Mouse (Mus musculus) left cerebral cortex, adult 2 months (tissue): ENCODE results near the gene Senp6. TPM values are rescaled to one million over a fixed set of nuclear protein-coding genes. Genes with fewer than 3 reads are reported as not detected.

ENCODE experiments used
- DNase-seq, 2 experiments: peaks; one replicate each; pipeline ENCODE4 v3.0.0; 2021 to 2022; ENCODE audit warnings: low spot score in 2 of 2, mixed read lengths in 1 of 2; ENCODE audit errors: extremely low spot score in 1 of 2
- H3K27ac ChIP-seq: fragments of 200-600 bp; 2 replicates; pipeline ENCODE4 v1.8.1; 2022
- H3K4me3 ChIP-seq: fragments of 200-600 bp; 2 replicates; pipeline ENCODE4 v1.8.1; 2022
- CTCF ChIP-seq: fragments of 200-600 bp; IDR thresholded peaks from 2 replicates; pipeline ENCODE4 v1.8.1; 2022; ENCODE audit warnings: antibody characterized with exemption, mild to moderate bottlenecking, moderate library complexity
- intact Hi-C: fragments of 180-260 bp; cut with DNase I; formaldehyde crosslinking; loops from one replicate; pipeline ENCODE4 v1.15.1; 2025
- total RNA-seq, 2 experiments: library from RNA; stranded (reverse); gene quantifications; 2 replicates each; pipeline ENCODE4 v1.2.3; 2021

Gene Senp6
- total RNA-seq, 2 experiments from 2014 or later: 96.1 to 104 TPM

DNA sequence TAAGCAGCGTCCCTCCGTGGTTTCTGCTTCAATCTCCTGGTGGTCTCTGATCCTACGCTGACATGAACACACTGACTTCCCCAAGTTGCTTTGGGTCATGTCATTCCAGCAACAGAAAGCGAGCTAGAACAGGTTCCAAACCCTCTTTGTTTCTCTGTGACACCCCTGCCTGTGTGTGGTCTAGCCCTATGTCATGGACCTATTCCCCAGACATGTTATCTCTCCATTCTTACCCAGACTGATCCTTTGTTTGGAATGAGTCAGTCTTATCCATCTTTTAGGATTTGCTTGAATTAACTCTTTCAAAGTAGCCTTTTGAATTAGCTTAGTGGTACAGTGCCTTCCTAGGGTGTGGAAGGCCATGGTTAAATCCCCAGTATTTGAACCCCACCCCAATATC lies 113.0 kb downstream of the Senp6 start:
- no peak for DNase-seq
- no peak overlapping the region for H3K27ac ChIP-seq
- no peak overlapping the region for H3K4me3 ChIP-seq
- TF ChIP-seq CTCF: no peak
- intact Hi-C loops: no loop called here

DNA sequence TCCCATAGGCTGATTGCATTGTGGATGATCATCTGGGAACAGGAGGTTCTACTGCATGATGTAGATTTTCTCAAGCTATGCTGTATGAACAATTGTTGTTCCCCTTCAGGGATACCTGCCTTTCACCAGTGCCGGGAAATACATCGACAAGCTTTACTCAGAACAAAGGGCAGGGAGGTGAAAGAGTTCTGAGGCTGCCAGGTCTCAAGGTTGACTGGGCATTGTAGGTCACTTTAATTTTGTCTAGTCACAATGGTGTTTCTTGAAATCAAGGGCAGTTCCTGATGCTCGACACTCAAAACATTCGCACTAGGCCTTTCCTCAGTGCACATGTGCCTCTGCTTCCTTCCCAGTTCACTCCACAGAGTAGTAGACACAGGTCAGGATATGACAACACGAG lies 114.1 kb downstream of the Senp6 start:
- H3K4me3 ChIP-seq: no peak overlapping the region
- no peak for DNase-seq
- no peak overlapping the region for H3K27ac ChIP-seq
- no peak for TF ChIP-seq CTCF
- intact Hi-C loops: no loop called here

DNA sequence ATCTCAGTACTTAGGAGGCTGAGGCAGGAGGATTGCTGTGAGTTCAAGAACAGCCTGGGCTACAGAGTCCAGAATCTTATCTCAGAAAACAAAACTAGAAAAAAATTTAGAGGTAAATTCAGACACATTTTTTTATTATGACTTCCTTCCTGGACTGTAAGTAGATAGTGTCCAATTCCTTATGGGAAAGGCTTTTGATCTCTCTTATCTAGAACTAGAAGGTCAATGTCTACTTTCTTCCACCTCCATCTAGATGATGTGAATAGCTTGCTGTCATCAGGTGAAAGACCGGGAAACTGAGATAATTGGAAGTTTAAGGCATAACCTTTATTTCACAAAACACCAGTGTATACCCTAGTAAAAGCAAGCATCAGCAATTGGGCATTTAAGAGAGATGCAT lies 115.0 kb downstream of the Senp6 start:
- Histone ChIP-seq H3K4me3 (no peak overlapping the region), H3K27ac (no peak overlapping the region)
- intact Hi-C loops: no loop called here
- TF ChIP-seq CTCF: no peak
- no peak for DNase-seq

DNA sequence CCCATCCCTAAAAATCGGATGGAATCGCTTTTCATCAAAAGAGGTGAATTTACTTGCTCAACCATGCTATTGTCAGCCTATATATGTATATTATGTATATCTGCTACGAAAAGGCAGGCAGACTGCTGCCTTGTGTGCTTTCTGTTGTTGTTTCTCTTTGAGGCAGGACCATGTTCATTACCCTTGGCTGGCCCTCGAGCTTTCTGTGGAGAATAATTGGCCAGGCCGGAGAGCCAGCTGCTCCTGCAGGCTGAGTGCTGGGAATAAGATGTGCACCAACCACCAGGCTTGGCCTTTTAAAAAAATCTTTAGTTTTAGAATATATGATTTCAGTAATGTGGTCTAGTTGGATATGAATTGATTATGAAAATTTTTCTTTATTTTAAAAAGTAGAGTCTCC lies 117.4 kb downstream of the Senp6 start:
- no peak overlapping the region for H3K4me3 ChIP-seq
- TF ChIP-seq CTCF: no peak
- no peak for DNase-seq
- no peak overlapping the region for H3K27ac ChIP-seq
- intact Hi-C loops: no loop called here

DNA sequence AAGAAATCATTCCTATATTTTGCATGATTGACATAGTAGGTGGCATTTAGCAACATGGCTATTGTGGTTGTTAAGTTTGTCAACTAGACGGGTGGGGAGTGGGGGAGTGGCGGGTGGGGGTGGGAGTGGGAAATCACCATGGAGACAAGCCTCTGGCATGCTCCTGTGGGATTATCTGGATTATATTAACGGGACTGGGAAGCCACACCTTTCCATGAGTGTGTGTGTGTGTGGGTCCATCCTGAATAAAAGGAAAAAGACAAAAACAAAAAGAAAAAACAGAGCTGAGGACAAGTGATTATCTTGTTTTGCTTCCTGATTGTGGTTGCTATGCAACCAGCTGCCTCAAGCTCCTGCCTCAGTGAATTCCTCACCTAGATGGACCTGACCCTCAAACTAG lies 119.0 kb downstream of the Senp6 start:
- H3K4me3 ChIP-seq: no peak overlapping the region
- DNase-seq: no peak
- intact Hi-C loops: no loop called here
- H3K27ac ChIP-seq: no peak overlapping the region
- no peak for TF ChIP-seq CTCF

DNA sequence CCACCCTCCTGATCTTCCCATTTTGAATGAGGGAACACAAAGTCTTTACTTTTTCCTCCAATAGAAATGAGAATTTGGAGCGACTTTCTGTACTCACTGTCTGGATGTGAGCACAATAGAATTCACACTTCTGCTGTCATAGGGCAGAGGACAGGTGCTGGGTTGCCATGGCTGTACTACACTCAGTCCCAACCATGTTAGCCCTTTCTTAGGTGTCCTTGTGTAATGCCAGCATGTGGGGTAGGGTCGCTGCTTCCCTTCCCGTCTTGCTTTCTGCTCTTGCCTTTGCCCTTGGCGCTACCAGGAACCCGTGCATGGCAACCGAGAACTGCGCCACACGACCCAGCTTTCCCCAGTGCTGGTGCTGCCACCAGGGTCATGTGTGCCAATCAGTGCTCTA lies 120.0 kb downstream of the Senp6 start:
- intact Hi-C loops: no loop called here
- no peak overlapping the region for H3K4me3 ChIP-seq
- TF ChIP-seq CTCF: no peak

DNA sequence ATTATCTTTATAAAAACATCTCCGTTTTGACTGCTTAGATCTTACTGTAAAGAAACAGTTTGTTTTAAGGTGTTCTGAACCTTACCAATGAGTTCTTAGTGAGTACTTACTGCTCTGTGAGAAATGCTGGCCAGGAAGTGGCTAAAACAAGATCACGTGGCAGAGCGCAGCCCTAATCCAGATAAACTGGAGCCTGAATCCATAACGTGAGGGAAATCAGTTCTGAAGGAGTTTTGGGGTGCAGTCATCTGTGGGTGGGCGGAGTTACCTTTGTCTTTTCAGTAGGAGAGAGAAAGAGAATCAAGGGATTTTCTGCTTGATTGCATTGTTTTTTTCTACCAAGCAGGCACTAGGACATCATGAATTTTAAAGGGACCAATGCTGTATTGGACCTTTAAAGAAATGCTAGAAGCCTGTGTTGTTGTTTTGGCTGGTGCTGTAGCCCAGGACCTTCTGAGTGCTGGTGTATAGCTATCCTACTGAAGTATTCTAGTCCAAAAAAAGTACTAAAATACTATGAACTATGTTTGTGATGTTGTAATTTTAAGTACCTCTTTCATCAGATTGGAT lies 121.7 kb downstream of the Senp6 start:
- Histone ChIP-seq H3K27ac (no peak overlapping the region), H3K4me3 (no peak overlapping the region)
- intact Hi-C loops: no loop called here
- DNase-seq: no peak
- no peak for TF ChIP-seq CTCF

More for the DNA sequence above, 120.0 kb downstream of the Senp6 start:
- DNase-seq: no peak
- H3K27ac ChIP-seq: no peak overlapping the region

DNA sequence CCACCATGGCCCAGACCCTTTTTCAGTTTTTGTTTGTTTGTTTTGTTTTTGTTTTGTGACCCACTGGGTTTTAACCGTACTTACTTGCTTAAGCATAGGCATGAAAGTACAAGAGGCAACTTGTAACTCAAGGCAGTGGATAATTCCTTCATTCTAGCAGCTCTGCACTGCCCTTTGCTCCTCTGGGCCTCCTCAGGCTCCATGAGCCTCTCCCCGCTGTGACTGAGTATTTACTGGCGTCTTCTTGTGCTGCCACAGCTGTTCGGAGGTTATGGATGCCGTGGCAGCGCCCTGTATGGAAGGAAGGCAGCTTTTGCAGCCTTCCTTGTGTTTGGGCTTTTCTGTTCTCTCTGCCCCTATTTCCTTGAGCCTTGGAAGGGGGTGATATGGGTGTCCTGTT lies 124.5 kb downstream of the Senp6 start:
- intact Hi-C loops: no loop called here
- no peak for TF ChIP-seq CTCF
- DNase-seq: no peak
- Histone ChIP-seq H3K27ac (no peak overlapping the region), H3K4me3 (no peak overlapping the region)

DNA sequence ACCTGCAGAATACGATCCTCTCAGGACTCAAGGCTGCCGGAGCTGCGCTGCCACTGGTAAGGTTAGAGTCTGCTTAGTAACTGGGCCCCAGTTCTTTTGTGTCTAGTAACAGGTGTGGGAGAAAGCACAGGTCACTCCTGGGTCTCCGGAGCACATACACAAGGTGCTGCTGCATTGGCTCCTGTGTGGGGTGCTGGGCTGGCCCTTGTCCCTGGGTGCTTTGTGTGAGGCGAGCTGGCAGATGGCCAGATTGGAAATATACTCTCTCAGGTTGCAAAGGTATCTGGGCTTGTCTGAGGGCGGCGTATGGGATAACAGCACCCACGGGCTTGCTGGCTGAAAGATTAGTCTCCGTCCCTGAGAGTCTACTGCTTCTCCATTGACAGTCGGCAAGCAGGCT lies 125.6 kb downstream of the Senp6 start:
- TF ChIP-seq CTCF: no peak
- H3K27ac ChIP-seq: no peak overlapping the region
- intact Hi-C loops: no loop called here
- no peak overlapping the region for H3K4me3 ChIP-seq
- no peak for DNase-seq

DNA sequence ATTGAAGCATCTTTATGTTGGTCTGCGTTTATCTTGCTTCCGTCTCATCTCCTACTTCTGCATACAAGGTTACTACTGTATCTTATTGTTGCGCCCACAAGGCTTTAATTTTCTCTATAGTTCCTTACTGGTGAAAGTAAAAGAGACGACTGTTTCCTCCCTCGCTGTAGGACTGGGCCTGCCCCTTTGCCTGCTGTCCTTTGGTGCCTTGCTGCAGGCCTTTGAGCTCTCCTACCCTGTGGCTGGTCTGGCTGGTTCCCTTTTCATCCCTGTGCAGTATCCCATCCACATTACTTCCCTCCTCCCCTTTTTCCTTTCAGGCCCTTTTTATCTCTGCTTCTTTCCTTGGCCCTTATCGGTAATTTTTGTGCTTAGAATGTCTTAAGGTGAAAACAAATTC lies 127.7 kb downstream of the Senp6 start:
- no peak overlapping the region for H3K27ac ChIP-seq
- TF ChIP-seq CTCF: no peak
- no peak for DNase-seq
- intact Hi-C loops: no loop called here
- no peak overlapping the region for H3K4me3 ChIP-seq

Other genes starting within 250 kb of the Senp6 start
- 10 to 100 TPM; 16.2 to 16.4 TPM for gene Filip1, start 54.1 kb upstream of the Senp6 start, total RNA-seq
- gene Myo6, start 98.1 kb downstream of the Senp6 start, total RNA-seq: 10 to 100 TPM; 65.0 to 67.0 TPM